Mouse (Mus musculus) spleen, postnatal 36 days (tissue): ENCODE results near the gene Xndc1.
"Not testable (repeated sequence)": the region's sequence is repeated elsewhere in the genome, so short reads cannot be mapped to it uniquely, and the experiment has no call there.

ENCODE experiments used
- DNase-seq, 2 experiments: peaks; one replicate each; pipeline ENCODE4 v3.0.0; 2022; ENCODE audit warnings: low spot score in 2 of 2, mixed read lengths in 1 of 2

Xndc1 gene

GRCm38 (mm10) chr7:102065046-102065891 lies at the start of gene Xndc1, which contains the start of the genes Rnf121 and Xntrpc:
Gene Xndc1 (plus strand): TSS chr7:102065511.
Gene Rnf121 (minus strand): TSS chr7:102065469.
Gene Xntrpc (plus strand): TSS chr7:102065713.
- DNase-seq: peak; percentile 92 to 93

GRCm38 (mm10) chr7:102016936-102017335 lies 48.4 kb upstream of the Xndc1 start:
- no peak for DNase-seq

- no peak for DNase-seq
Observed at GRCm38 (mm10) chr7:102017452-102017851, 47.9 kb upstream of the Xndc1 start.

GRCm38 (mm10) chr7:102018034-102018433 lies 47.3 kb upstream of the Xndc1 start:
- DNase-seq: no peak

GRCm38 (mm10) chr7:102018590-102018989 lies 46.7 kb upstream of the Xndc1 start, which contains the start of gene Il18bp:
Gene Il18bp (minus strand): TSS chr7:102018690.
- DNase-seq: no peak

GRCm38 (mm10) chr7:102019362-102019761 lies 45.9 kb upstream of the Xndc1 start:
- no peak for DNase-seq

- not testable (repeated sequence) for DNase-seq
Observed at GRCm38 (mm10) chr7:102020934-102021333, 44.4 kb upstream of the Xndc1 start.

GRCm38 (mm10) chr7:102023821-102024220 lies 41.5 kb upstream of the Xndc1 start:
- DNase-seq: no peak

GRCm38 (mm10) chr7:102025187-102026119 lies 39.9 kb upstream of the Xndc1 start:
- DNase-seq: no peak

GRCm38 (mm10) chr7:102034904-102035303 lies 30.4 kb upstream of the Xndc1 start:
- DNase-seq: no peak

- DNase-seq: no peak
Observed at GRCm38 (mm10) chr7:102035534-102035933, 29.8 kb upstream of the Xndc1 start.

GRCm38 (mm10) chr7:102037318-102037717 lies 28.0 kb upstream of the Xndc1 start:
- DNase-seq: no peak

- no peak for DNase-seq
Observed at GRCm38 (mm10) chr7:102042314-102042713, 23.0 kb upstream of the Xndc1 start.

GRCm38 (mm10) chr7:102048524-102048923 lies 16.8 kb upstream of the Xndc1 start:
- DNase-seq: not testable (repeated sequence)

GRCm38 (mm10) chr7:102061353-102061752 lies 4.0 kb upstream of the Xndc1 start:
- DNase-seq: no peak

- DNase-seq: no peak
Observed at GRCm38 (mm10) chr7:102062203-102062602, 3.1 kb upstream of the Xndc1 start.

GRCm38 (mm10) chr7:102063891-102064290 lies 1.4 kb upstream of the Xndc1 start:
- no peak for DNase-seq

- DNase-seq: no peak
Observed at GRCm38 (mm10) chr7:102064655-102065045, 661 bp upstream of the Xndc1 start.

- no peak for DNase-seq
Observed at GRCm38 (mm10) chr7:102066363-102066762, 1.1 kb downstream of the Xndc1 start.

- no peak for DNase-seq
Observed at GRCm38 (mm10) chr7:102076714-102077296, 11.5 kb downstream of the Xndc1 start.

GRCm38 (mm10) chr7:102078517-102078916 lies 13.2 kb downstream of the Xndc1 start:
- no peak for DNase-seq

GRCm38 (mm10) chr7:102080311-102080710 lies 15.0 kb downstream of the Xndc1 start:
- DNase-seq: no peak
